Mouse (Mus musculus) common myeloid progenitor, adult 5-6 weeks (primary cell): ENCODE measurements around the gene Sh3bgrl2. TPM values are rescaled to one million over a fixed set of nuclear protein-coding genes. Genes with fewer than 3 reads are reported as not detected.

Experiments
- ATAC-seq: replicated peaks from 2 replicates; pipeline ENCODE4 v1.8.0; 2016; ENCODE audit warnings: low read depth, mild to moderate bottlenecking, moderate TSS enrichment, inconsistent platforms; ENCODE audit not compliant: poor library complexity, severe bottlenecking
- total RNA-seq: library from RNA; stranded (forward); fragments of 200-1000, 187-1606 nt; gene quantifications from 2 replicates; pipeline ENCODE4 v1.2.3, GENCODE M21; 2017

Gene Sh3bgrl2
- total RNA-seq, 1 experiment from 2014 or later, result 0.37 TPM

GRCm38 (mm10) chr9:83586316-83587050 lies 38.4 kb downstream of the Sh3bgrl2 start:
- ATAC-seq, result no peak

- ATAC-seq, result no peak
These were observed 39.0 kb downstream of the Sh3bgrl2 start for GRCm38 (mm10) chr9:83587116-83587515.

GRCm38 (mm10) chr9:83589063-83589462 lies 40.9 kb downstream of the Sh3bgrl2 start:
- ATAC-seq, result no peak

- no peak for ATAC-seq
These were observed 41.7 kb downstream of the Sh3bgrl2 start for GRCm38 (mm10) chr9:83589680-83590467.

GRCm38 (mm10) chr9:83591848-83592456 lies 43.8 kb downstream of the Sh3bgrl2 start:
- no peak for ATAC-seq

GRCm38 (mm10) chr9:83593811-83594210 lies 45.7 kb downstream of the Sh3bgrl2 start:
- ATAC-seq, result no peak

GRCm38 (mm10) chr9:83596132-83596531 lies 48.0 kb downstream of the Sh3bgrl2 start:
- no peak for ATAC-seq

GRCm38 (mm10) chr9:83596646-83597481 lies 48.7 kb downstream of the Sh3bgrl2 start:
- no peak for ATAC-seq

- ATAC-seq, result no peak
These were observed 49.9 kb downstream of the Sh3bgrl2 start for GRCm38 (mm10) chr9:83598047-83598446.

- ATAC-seq, result no peak
These were observed 51.4 kb downstream of the Sh3bgrl2 start for GRCm38 (mm10) chr9:83599505-83599904.

GRCm38 (mm10) chr9:83600286-83601048 lies 52.3 kb downstream of the Sh3bgrl2 start:
- no peak for ATAC-seq

- ATAC-seq, result no peak
These were observed 54.1 kb downstream of the Sh3bgrl2 start for GRCm38 (mm10) chr9:83602176-83602770.

- ATAC-seq, result no peak
These were observed 55.0 kb downstream of the Sh3bgrl2 start for GRCm38 (mm10) chr9:83603159-83603558.

- no peak for ATAC-seq
These were observed 57.9 kb downstream of the Sh3bgrl2 start for GRCm38 (mm10) chr9:83605886-83606640.

- ATAC-seq, result no peak
These were observed 60.0 kb downstream of the Sh3bgrl2 start for GRCm38 (mm10) chr9:83608135-83608534.

GRCm38 (mm10) chr9:83609422-83610297 lies 61.5 kb downstream of the Sh3bgrl2 start:
- ATAC-seq, result peak; percentile 99

- ATAC-seq, result peak; percentile 76
These were observed 67.9 kb downstream of the Sh3bgrl2 start for GRCm38 (mm10) chr9:83615912-83616585.
